Mouse (Mus musculus): ENCODE data around the gene Olfr702. TPM values are rescaled to one million over a fixed set of nuclear protein-coding genes. Genes with fewer than 3 reads are reported as not detected.

Gene Olfr702
- polyA plus RNA-seq (2016; fragmentation: Nextera tagmentation; extraction: Ambion mirVana) = not detected in 2 replicates

GRCm38 (mm10) chr7:106833793-106834192, at the start of gene Olfr702:
TSS of gene Olfr702 (minus strand) at chr7:106833893.
- H3K4me3 ChIP-seq = no peak within 1 kb of the TSS
- DNase-seq (ENCODE audit: low spot score) = no peak
- no peaks in the 10 kb centered on the region for H3K9me3 ChIP-seq (replicated peaks)
- no peak within 1 kb of the TSS for H3K27ac ChIP-seq
- H3K27me3 ChIP-seq (ENCODE audit: low read depth, poor library complexity, severe bottlenecking) = no peaks in the 10 kb centered on the region
- no peaks in the 10 kb centered on the region for H3K4me1 ChIP-seq
- H3K36me3 ChIP-seq = no peaks in the 10 kb centered on the region

GRCm38 (mm10) chr7:106876791-106877190, 43.1 kb upstream of the Olfr702 start, which contains the start of gene Olfr705:
TSS of gene Olfr705 (minus strand) at chr7:106876891.
- DNase-seq (ENCODE audit: low spot score) = no peak

DNA sequence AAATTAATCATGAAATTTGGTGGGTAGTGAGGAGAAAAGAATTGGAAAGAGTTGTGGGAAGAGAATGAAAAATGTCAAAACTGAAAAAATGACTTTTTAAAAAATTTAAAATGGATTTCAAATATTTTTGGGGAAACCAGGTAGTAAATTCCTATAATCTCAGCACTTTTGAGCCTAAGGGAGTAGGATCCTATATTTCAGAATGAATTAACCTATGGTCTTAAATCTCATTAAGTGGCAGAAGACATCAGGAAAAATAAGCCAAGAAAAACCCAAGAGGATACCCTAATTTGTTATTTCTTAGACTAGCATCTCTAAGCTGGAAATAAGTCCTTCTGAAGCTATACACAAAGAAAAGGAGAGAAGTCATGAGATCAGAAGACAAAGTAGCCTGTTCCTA, 29.2 kb upstream of the Olfr702 start, which contains the start of gene Olfr704:
Gene Olfr704 (plus strand): TSS at position 301 of the 400 bp plus-strand sequence.
- Histone ChIP-seq H3K36me3 (no peaks in the 10 kb centered on the region), H3K27me3 (ENCODE audit: low read depth, poor library complexity, severe bottlenecking) (no peaks in the 10 kb centered on the region), H3K27ac (no peak within 1 kb of the TSS), H3K4me3 (no peak within 1 kb of the TSS), H3K4me1 (no peaks in the 10 kb centered on the region), H3K9me3 (replicated peaks) (no peaks in the 10 kb centered on the region)
- no peak for DNase-seq (ENCODE audit: low spot score)

More at GRCm38 (mm10) chr7:106876791-106877190, 43.1 kb upstream of the Olfr702 start, which contains the start of gene Olfr705:
- 86% methylated on average over 3 of the region's 3 CpGs for WGBS
- Histone ChIP-seq H3K9me3 (replicated peaks) (no peaks in the 10 kb centered on the region), H3K27ac (no peak within 1 kb of the TSS), H3K36me3 (no peaks in the 10 kb centered on the region), H3K27me3 (ENCODE audit: low read depth, poor library complexity, severe bottlenecking) (no peaks in the 10 kb centered on the region), H3K4me3 (no peak within 1 kb of the TSS), H3K4me1 (no peaks in the 10 kb centered on the region)

- Histone ChIP-seq H3K27ac (no peak within 1 kb of the TSS), H3K27me3 (ENCODE audit: low read depth, poor library complexity, severe bottlenecking) (no peaks in the 10 kb centered on the region), H3K4me1 (no peaks in the 10 kb centered on the region), H3K36me3 (no peaks in the 10 kb centered on the region), H3K9me3 (replicated peaks) (no peaks in the 10 kb centered on the region), H3K4me3 (no peak within 1 kb of the TSS)
- DNase-seq (ENCODE audit: low spot score) = no peak
- WGBS = 78% methylated on average over 2 of the region's 2 CpGs
These were observed 9.4 kb upstream of the Olfr702 start, which contains the start of gene Olfr703 for GRCm38 (mm10) chr7:106843060-106843459. TSS of gene Olfr703 (plus strand) at chr7:106843360.

- H3K36me3 ChIP-seq = no peaks in the 10 kb centered on the region
- H3K4me1 ChIP-seq = no peaks in the 10 kb centered on the region
- no peaks in the 10 kb centered on the region for H3K27me3 ChIP-seq (ENCODE audit: low read depth, poor library complexity, severe bottlenecking)
- no peak overlapping the region for H3K4me3 ChIP-seq
- no peaks in the 10 kb centered on the region for H3K9me3 ChIP-seq (replicated peaks)
- H3K27ac ChIP-seq = no peak overlapping the region
- DNase-seq (ENCODE audit: low spot score) = no peak
These were observed 15.3 kb downstream of the Olfr702 start for GRCm38 (mm10) chr7:106818414-106818813.

DNA sequence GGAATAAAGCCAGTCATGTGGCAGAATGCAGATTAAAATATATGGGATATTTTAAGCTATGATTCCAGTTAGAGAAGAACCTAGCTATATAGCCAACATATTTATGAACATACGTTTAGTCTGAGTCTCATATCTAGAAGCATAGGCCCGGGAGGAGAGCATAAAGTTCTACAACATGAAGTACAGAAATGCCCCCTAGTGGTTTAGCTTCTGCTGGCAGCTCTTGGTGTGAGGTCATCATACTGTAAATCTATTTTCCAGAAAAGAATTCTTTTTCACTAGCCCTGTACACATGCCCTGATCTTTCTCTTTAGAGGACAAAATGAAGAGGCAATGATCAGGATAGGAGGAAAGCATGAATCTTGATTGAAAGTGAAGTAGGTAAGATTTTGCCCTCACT, 17.9 kb downstream of the Olfr702 start:
- H3K4me1 ChIP-seq = no peaks in the 10 kb centered on the region
- no peak for DNase-seq (ENCODE audit: low spot score)
- H3K36me3 ChIP-seq = no peaks in the 10 kb centered on the region
- no peak overlapping the region for H3K27ac ChIP-seq
- H3K27me3 ChIP-seq (ENCODE audit: low read depth, poor library complexity, severe bottlenecking) = no peaks in the 10 kb centered on the region
- 64% methylated on average over 2 of the region's 2 CpGs for WGBS
- no peak overlapping the region for H3K4me3 ChIP-seq
- no peaks in the 10 kb centered on the region for H3K9me3 ChIP-seq (replicated peaks)

GRCm38 (mm10) chr7:106813829-106814228, 19.9 kb downstream of the Olfr702 start, which contains the start of gene Olfr701:
TSS of gene Olfr701 (plus strand) at chr7:106814129.
- DNase-seq (ENCODE audit: low spot score) = no peak
- Histone ChIP-seq H3K27ac (no peak within 1 kb of the TSS), H3K4me3 (no peak within 1 kb of the TSS), H3K4me1 (no peaks in the 10 kb centered on the region), H3K36me3 (no peaks in the 10 kb centered on the region), H3K27me3 (ENCODE audit: low read depth, poor library complexity, severe bottlenecking) (no peaks in the 10 kb centered on the region), H3K9me3 (replicated peaks) (no peaks in the 10 kb centered on the region)
- WGBS = 79% methylated on average over 2 of the region's 2 CpGs

DNA sequence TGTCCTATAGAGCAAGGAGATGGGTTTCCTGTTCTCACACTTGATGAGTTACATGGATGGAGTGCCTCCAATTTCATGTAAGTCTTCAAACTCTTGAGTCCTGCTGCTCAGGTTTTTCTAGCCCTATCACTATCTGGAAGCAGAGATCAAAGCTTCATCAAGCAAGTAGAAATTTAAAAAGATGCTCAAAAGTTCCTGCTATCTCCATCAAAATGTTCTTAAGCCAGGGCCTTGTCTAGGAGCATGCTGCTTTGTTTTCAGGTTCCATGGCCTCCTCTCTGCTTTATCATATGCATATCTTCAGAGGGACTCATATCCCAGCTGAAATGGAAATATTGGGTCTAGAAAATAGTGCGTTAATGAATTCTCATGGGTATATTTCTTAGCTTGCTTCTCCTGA, 25.0 kb downstream of the Olfr702 start, which contains the start of gene Olfr700:
Gene Olfr700 (minus strand): TSS at position 101 of the 400 bp plus-strand sequence.
- no peak for DNase-seq (ENCODE audit: low spot score)
- no peaks in the 10 kb centered on the region for H3K4me1 ChIP-seq
- H3K9me3 ChIP-seq (replicated peaks) = no peaks in the 10 kb centered on the region
- no peak within 1 kb of the TSS for H3K4me3 ChIP-seq
- no peaks in the 10 kb centered on the region for H3K36me3 ChIP-seq
- H3K27me3 ChIP-seq (ENCODE audit: low read depth, poor library complexity, severe bottlenecking) = no peaks in the 10 kb centered on the region
- no peak within 1 kb of the TSS for H3K27ac ChIP-seq
- 82% methylated on average over 1 of the region's 1 CpGs for WGBS

DNA sequence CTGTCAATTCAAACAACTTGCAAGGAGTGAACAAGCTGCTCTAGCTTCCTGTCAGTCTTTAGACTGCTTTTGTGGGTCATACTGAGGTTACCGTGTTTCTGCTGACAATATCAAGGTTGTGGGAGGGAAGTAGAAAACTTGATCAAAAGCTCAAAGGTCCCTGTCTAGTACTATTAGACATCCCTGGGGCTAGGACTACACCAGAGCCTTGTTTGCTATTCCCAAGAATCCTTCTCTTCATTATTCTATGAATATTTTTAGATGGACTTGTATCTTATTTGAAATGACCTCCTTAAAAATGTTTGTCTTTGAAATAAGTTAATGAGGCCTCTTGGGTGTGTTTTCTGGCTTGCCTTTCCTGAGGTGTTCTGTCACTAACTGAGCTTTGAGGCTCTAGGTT, 40.6 kb downstream of the Olfr702 start, which contains the start of gene Olfr699:
Gene Olfr699 (minus strand): TSS at position 101 of the 400 bp plus-strand sequence.
- DNase-seq (ENCODE audit: low spot score) = no peak
- Histone ChIP-seq H3K4me3 (no peak within 1 kb of the TSS), H3K36me3 (no peaks in the 10 kb centered on the region), H3K9me3 (replicated peaks) (no peaks in the 10 kb centered on the region), H3K4me1 (no peaks in the 10 kb centered on the region), H3K27ac (no peak within 1 kb of the TSS), H3K27me3 (ENCODE audit: low read depth, poor library complexity, severe bottlenecking) (no peaks in the 10 kb centered on the region)
- 93% methylated on average over 1 of the region's 1 CpGs for whole genome bisulfite sequencing

DNA sequence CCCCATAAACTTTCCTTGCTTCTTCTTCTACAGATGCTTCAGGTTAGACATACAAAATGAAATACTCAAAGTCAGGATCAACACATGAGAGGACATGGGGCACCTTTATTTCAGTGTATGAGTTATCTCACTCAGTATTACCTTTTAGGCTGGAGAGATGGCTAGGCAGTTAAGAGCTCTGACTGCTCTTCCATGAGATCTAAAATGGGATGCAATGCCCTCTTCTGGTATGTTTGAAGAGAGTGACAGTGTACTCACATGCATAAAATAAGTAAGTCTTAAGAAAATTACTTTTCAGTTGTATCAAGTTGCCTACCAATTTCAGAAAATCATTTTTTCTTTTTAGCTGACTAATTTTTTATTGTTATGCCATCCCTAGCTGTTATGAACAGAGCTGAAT, 45.4 kb downstream of the Olfr702 start:
- Histone ChIP-seq H3K27me3 (ENCODE audit: low read depth, poor library complexity, severe bottlenecking) (no peaks in the 10 kb centered on the region), H3K9me3 (replicated peaks) (no peaks in the 10 kb centered on the region), H3K4me1 (no peaks in the 10 kb centered on the region), H3K27ac (no peak overlapping the region), H3K4me3 (no peak overlapping the region), H3K36me3 (no peaks in the 10 kb centered on the region)
- no peak for DNase-seq (ENCODE audit: low spot score)

Other genes starting within 250 kb of the Olfr702 start
- gene Olfr693, start 153.3 kb downstream of the Olfr702 start, polyA plus RNA-seq (2016; fragmentation: Nextera tagmentation; extraction: Ambion mirVana) = not detected in 2 replicates
- gene Olfr694, start 142.1 kb downstream of the Olfr702 start, polyA plus RNA-seq (2016; fragmentation: Nextera tagmentation; extraction: Ambion mirVana) = not detected in 2 replicates
- not detected in 2 replicates for gene Olfr695, start 117.5 kb downstream of the Olfr702 start, polyA plus RNA-seq (2016; fragmentation: Nextera tagmentation; extraction: Ambion mirVana)
- not detected in 2 replicates for gene Olfr697, start 91.5 kb downstream of the Olfr702 start, polyA plus RNA-seq (2016; fragmentation: Nextera tagmentation; extraction: Ambion mirVana)
- not detected in 2 replicates for gene Olfr698, start 78.5 kb downstream of the Olfr702 start, polyA plus RNA-seq (2016; fragmentation: Nextera tagmentation; extraction: Ambion mirVana)
- not detected in 2 replicates for gene Olfr699, start 40.7 kb downstream of the Olfr702 start, polyA plus RNA-seq (2016; fragmentation: Nextera tagmentation; extraction: Ambion mirVana)
- gene Olfr700, start 25.1 kb downstream of the Olfr702 start, polyA plus RNA-seq (2016; fragmentation: Nextera tagmentation; extraction: Ambion mirVana) = not detected in 2 replicates
- gene Olfr701, start 19.8 kb downstream of the Olfr702 start, polyA plus RNA-seq (2016; fragmentation: Nextera tagmentation; extraction: Ambion mirVana) = not detected in 2 replicates
- not detected in 2 replicates for gene Olfr703, start 9.5 kb upstream of the Olfr702 start, polyA plus RNA-seq (2016; fragmentation: Nextera tagmentation; extraction: Ambion mirVana)
- gene Olfr704, start 29.3 kb upstream of the Olfr702 start, polyA plus RNA-seq (2016; fragmentation: Nextera tagmentation; extraction: Ambion mirVana) = not detected in 2 replicates
- gene Olfr705, start 43.0 kb upstream of the Olfr702 start, polyA plus RNA-seq (2016; fragmentation: Nextera tagmentation; extraction: Ambion mirVana) = not detected in 2 replicates
- not detected in 2 replicates for gene Olfr706, start 54.3 kb upstream of the Olfr702 start, polyA plus RNA-seq (2016; fragmentation: Nextera tagmentation; extraction: Ambion mirVana)
- gene Olfr707, start 67.3 kb upstream of the Olfr702 start, polyA plus RNA-seq (2016; fragmentation: Nextera tagmentation; extraction: Ambion mirVana) = not detected in 2 replicates
- not detected in 2 replicates for gene Olfr1532-ps1, start 74.1 kb upstream of the Olfr702 start, polyA plus RNA-seq (2016; fragmentation: Nextera tagmentation; extraction: Ambion mirVana)
- gene Olfr709-ps1, start 98.3 kb upstream of the Olfr702 start, polyA plus RNA-seq (2016; fragmentation: Nextera tagmentation; extraction: Ambion mirVana) = not detected in 2 replicates
- gene Olfr710, start 114.4 kb upstream of the Olfr702 start, polyA plus RNA-seq (2016; fragmentation: Nextera tagmentation; extraction: Ambion mirVana) = not detected in 2 replicates
- gene Olfr6, start 130.0 kb upstream of the Olfr702 start, polyA plus RNA-seq (2016; fragmentation: Nextera tagmentation; extraction: Ambion mirVana) = not detected in 2 replicates
- gene Olfr711, start 141.6 kb upstream of the Olfr702 start, polyA plus RNA-seq (2016; fragmentation: Nextera tagmentation; extraction: Ambion mirVana) = not detected in 2 replicates
- not detected in 2 replicates for gene Olfr2, start 172.2 kb upstream of the Olfr702 start, polyA plus RNA-seq (2016; fragmentation: Nextera tagmentation; extraction: Ambion mirVana)
- not detected in 2 replicates for gene Olfr713, start 197.3 kb upstream of the Olfr702 start, polyA plus RNA-seq (2016; fragmentation: Nextera tagmentation; extraction: Ambion mirVana)
- gene Olfr714, start 237.1 kb upstream of the Olfr702 start, polyA plus RNA-seq (2016; fragmentation: Nextera tagmentation; extraction: Ambion mirVana) = not detected in 2 replicates

Data from limb, embryonic 10.5 days (tissue).